Mouse (Mus musculus) hindbrain, embryonic 14.5 days (tissue): ENCODE data around the gene Sec22b. TPM values are rescaled to one million over a fixed set of nuclear protein-coding genes. Genes with fewer than 3 reads are reported as not detected.

Experiments used
- ATAC-seq: fragments of 200-750 bp; cut with Nextera tagmentation; 2 replicates; pipeline ENCODE4 v1.8.0; 2017; ENCODE audit warnings: moderate number of reproducible peaks, mild to moderate bottlenecking, moderate TSS enrichment, moderate library complexity; ENCODE audit not compliant: low FRiP score
- DNase-seq: peaks from one replicate; pipeline ENCODE4 v3.0.0-alpha.2; 2015; ENCODE audit warnings: low spot score
- H3K27ac ChIP-seq: fragments of 300-500 bp; sonication (generic); 2 replicates; pipeline ENCODE4 v1.5.1; 2014; ENCODE audit warnings: mild to moderate bottlenecking, moderate library complexity
- H3K27me3 ChIP-seq: fragments of 300-500 bp; sonication (generic); 2 replicates; pipeline ENCODE4 v1.6.1; 2014; ENCODE audit warnings: mild to moderate bottlenecking, low read length, mixed read lengths; ENCODE audit not compliant: control insufficient read depth, insufficient read depth
- H3K36me3 ChIP-seq: fragments of 300-500 bp; sonication (generic); replicated peaks from 2 replicates; pipeline ENCODE4 v1.6.1; 2014; ENCODE audit not compliant: control insufficient read depth, insufficient read depth
- H3K4me1 ChIP-seq: fragments of 300-500 bp; sonication (generic); replicated peaks from 2 replicates; pipeline ENCODE4 v1.6.1; 2014; ENCODE audit warnings: antibody characterized with exemption, low read length, mixed read lengths; ENCODE audit not compliant: control insufficient read depth, insufficient read depth
- H3K4me2 ChIP-seq: fragments of 300-500 bp; sonication (generic); replicated peaks from 2 replicates; pipeline ENCODE4 v1.6.1; 2014; ENCODE audit warnings: mild to moderate bottlenecking, moderate library complexity
- H3K4me3 ChIP-seq: fragments of 300-500 bp; sonication (generic); replicated peaks from 2 replicates; pipeline ENCODE4 v1.5.1; 2014; ENCODE audit warnings: mild to moderate bottlenecking, low read length
- H3K9ac ChIP-seq: fragments of 300-500 bp; sonication (generic); 2 replicates; pipeline ENCODE4 v1.6.1; 2014
- H3K9me3 ChIP-seq: fragments of 300-500 bp; sonication (generic); 2 replicates; pipeline ENCODE4 v1.6.1; 2016; ENCODE audit warnings: low read length; ENCODE audit not compliant: control insufficient read depth
- WGBS: fragments of 180-500 bp; shearing (Covaris S2); extraction: QIAGEN DNeasy Blood & Tissue Kit; methylation state at CpG from one replicate; pipeline ENCODE4 v1.1.7; 2014; 5-methylcytosine and 5-hydroxymethylcytosine counted together
- polyA plus RNA-seq: library from polyadenylated mRNA; unstranded; fragments of >200 nt; fragmentation: Nextera tagmentation; extraction: Ambion mirVana; gene quantifications from 2 replicates; pipeline ENCODE4 v1.2.1, GENCODE M21; 2014

Sec22b gene
- polyA plus RNA-seq, 1 experiment from 2014 or later: 111 TPM

DNA sequence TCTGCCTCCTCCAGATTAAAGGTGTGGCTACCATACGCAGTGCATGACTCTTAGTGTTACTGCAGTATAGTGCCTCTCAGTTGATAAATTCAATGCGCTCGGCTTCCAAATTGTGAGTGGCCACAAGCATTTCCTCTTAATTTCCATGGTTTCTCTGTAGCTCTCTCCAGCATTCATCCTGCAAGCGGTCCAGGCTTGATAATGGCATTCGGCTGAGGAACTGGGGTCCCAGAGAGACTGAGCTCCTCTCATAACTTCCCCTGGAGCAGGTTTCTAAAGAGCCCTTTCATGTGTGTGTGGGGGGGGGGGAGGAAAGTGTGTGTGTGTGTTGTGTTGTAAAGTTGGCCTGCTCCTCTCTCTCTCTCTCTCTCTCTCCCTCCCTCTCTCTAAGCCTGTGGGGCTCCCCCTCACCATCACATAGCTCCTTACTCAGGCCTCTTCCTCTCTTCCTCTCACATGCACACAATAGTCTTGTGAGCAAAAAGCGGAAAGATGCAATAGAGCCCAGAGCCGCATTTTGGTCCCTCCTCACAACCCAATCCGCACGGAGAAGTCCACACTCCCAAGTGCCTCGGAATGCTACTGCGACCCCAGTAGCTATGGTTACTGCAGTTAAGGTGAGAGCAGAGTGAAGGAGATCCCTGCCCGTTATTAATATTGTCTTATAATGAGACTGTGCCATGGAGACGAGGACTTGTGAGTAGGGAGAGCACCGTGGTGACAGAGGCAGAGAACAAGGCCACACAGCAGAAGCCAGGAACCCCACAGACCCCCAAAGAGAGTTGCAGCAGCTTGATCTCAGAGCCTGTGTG, 60.0 kb downstream of the Sec22b start:
- Histone ChIP-seq H3K9ac (no peak overlapping the region), H3K27me3 (0 out of 2 replicates have a peak, but pooled peaks cover 3% of the 10 kb centered on the region), H3K27ac (no peak overlapping the region), H3K4me2 (no peak overlapping the region), H3K36me3 (no peaks in the 10 kb centered on the region), H3K4me3 (no peak overlapping the region), H3K4me1 (peaks cover 5% of the 10 kb centered on the region), H3K9me3 (no peaks in the 10 kb centered on the region)
- WGBS: 48% methylated on average over 14 of the region's 14 CpGs
- ATAC-seq (no peak), DNase-seq (no peak)

DNA sequence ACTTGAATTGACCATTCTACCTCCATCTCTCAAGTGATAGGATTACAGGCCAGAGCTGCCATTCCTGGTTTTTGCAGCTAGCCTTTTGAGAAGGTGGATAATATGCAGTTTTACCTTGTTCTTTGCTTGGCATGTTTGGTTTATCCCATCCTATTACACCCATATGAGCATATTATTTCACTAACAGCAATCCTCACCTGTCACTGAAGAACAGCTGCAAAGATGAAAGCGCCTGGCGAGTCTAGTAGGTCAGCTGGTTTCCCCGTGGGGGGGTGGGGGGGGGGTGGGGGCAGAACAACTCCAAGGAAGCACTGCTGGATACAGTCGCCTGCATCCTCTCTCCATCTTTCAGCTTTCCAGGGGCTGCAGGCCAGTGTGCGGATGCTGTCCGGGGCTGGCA, 61.0 kb downstream of the Sec22b start:
- H3K4me2 ChIP-seq: no peak overlapping the region
- no peaks in the 10 kb centered on the region for H3K9me3 ChIP-seq
- no peak overlapping the region for H3K27ac ChIP-seq
- no peak overlapping the region for H3K9ac ChIP-seq
- no peaks in the 10 kb centered on the region for H3K36me3 ChIP-seq
- H3K4me1 ChIP-seq: peaks cover 5% of the 10 kb centered on the region
- 78% methylated on average over 6 of the region's 6 CpGs for WGBS
- no peak overlapping the region for H3K4me3 ChIP-seq
- 0 out of 2 replicates have a peak, but pooled peaks cover 3% of the 10 kb centered on the region for H3K27me3 ChIP-seq
- no peak for DNase-seq
- no peak for ATAC-seq

DNA sequence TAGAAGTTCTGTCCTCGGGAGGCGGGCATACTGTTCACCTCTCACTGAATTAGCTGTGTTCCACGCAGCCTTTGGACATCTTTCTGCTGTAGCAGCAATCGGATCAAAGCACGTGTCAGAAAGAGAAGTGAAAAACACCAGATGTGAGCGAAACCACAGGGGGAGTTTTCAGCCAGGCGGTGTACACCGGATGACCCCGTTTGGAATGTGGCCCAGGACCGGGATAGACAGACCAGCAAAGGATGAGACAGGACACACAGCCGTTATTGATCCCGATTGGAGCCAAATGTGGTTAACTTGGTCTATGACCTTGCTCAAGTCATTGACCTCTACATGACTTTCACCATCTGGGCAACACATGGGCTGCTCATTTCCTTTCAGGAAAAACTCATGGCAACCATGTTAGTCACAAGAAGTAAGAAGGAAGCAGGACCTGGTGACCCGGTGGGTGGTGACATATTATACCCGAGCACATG, 63.9 kb downstream of the Sec22b start:
- DNase-seq (no peak), ATAC-seq (no peak)
- 83% methylated on average over 14 of the region's 14 CpGs for WGBS
- Histone ChIP-seq H3K4me2 (no peak overlapping the region), H3K4me1 (peaks cover 5% of the 10 kb centered on the region), H3K4me3 (no peak overlapping the region), H3K9me3 (no peaks in the 10 kb centered on the region), H3K27ac (no peak overlapping the region), H3K27me3 (no peaks in the 10 kb centered on the region), H3K9ac (no peak overlapping the region), H3K36me3 (no peaks in the 10 kb centered on the region)

DNA sequence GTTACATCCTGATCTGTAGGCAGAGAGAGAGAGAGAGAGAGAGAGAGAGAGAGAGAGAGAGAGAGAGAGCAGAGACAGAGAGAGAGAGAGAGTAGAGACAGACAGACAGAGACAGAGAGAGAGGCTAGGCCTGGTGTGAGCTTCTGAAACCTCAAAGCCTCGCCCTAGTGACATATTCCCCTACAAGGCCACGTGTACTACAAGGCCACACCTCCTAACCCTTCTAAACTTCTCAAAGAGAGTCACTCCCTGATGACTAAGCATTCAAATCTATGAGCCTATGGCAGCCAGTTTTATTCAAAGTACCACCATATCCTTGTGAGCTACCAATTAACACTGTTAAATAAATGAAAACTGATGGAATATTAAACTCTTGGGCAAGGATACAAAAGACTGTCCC, 66.6 kb downstream of the Sec22b start:
- WGBS: 51% methylated on average over 2 of the region's 2 CpGs

DNA sequence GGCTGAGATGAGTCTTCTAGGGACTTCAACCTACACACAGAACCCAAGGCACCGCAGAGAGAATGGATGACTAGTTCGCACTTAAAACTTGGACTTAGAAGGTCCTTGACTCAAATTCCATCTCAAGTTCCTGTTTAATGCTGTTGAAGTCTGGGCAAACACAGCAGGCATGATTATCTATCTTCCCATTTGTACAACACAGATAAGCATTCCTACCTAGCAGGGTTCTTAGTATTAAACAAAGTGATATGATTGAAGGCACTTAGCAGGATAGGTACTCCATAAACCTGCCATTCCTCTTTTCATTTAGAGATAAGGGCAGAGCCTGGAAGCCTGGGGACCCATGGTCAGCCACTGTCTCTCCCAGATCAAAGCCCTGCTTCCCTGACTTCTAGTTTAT, 67.2 kb downstream of the Sec22b start:
- H3K27ac ChIP-seq: no peak overlapping the region
- H3K9ac ChIP-seq: no peak overlapping the region
- H3K4me1 ChIP-seq: 0 out of 2 replicates have a peak, but pooled peaks cover 3% of the 10 kb centered on the region
- H3K36me3 ChIP-seq: no peaks in the 10 kb centered on the region
- H3K9me3 ChIP-seq: no peaks in the 10 kb centered on the region
- DNase-seq: no peak
- WGBS: 93% methylated on average over 2 of the region's 2 CpGs
- H3K27me3 ChIP-seq: no peaks in the 10 kb centered on the region
- ATAC-seq: no peak
- no peak overlapping the region for H3K4me2 ChIP-seq
- H3K4me3 ChIP-seq: no peak overlapping the region

More for the DNA sequence above, 66.6 kb downstream of the Sec22b start:
- Histone ChIP-seq H3K9ac (no peak overlapping the region), H3K9me3 (no peaks in the 10 kb centered on the region), H3K36me3 (no peaks in the 10 kb centered on the region), H3K4me1 (0 out of 2 replicates have a peak, but pooled peaks cover 3% of the 10 kb centered on the region), H3K27ac (no peak overlapping the region), H3K4me2 (no peak overlapping the region), H3K27me3 (no peaks in the 10 kb centered on the region), H3K4me3 (no peak overlapping the region)
- ATAC-seq: no peak
- no peak for DNase-seq

DNA sequence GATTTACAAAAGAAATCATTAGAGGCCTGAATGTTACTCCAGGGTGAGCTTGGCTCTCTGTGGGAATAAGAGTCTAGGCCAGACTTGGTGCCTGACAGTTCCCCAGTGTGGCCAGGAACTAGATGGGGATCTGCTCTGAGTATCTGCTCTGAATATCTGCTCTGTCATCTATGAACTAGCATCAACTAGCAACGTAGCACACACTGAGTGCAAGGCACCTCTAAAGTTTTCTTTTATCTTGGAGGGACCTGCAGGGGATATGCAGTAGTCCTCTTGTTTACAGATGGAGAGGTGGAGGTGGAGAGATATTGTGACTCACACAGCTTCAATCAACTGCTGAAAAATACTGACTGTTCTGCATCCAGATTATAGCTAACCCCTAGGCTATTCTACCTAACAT, 68.0 kb downstream of the Sec22b start:
- 0 out of 2 replicates have a peak, but pooled peaks cover 3% of the 10 kb centered on the region for H3K4me1 ChIP-seq
- WGBS: 71% methylated on average over 1 of the region's 1 CpGs
- no peaks in the 10 kb centered on the region for H3K27me3 ChIP-seq
- no peak overlapping the region for H3K9ac ChIP-seq
- no peak overlapping the region for H3K4me3 ChIP-seq
- H3K9me3 ChIP-seq: no peaks in the 10 kb centered on the region
- H3K36me3 ChIP-seq: no peaks in the 10 kb centered on the region
- H3K4me2 ChIP-seq: no peak overlapping the region
- ATAC-seq: no peak
- DNase-seq: no peak
- H3K27ac ChIP-seq: no peak overlapping the region

DNA sequence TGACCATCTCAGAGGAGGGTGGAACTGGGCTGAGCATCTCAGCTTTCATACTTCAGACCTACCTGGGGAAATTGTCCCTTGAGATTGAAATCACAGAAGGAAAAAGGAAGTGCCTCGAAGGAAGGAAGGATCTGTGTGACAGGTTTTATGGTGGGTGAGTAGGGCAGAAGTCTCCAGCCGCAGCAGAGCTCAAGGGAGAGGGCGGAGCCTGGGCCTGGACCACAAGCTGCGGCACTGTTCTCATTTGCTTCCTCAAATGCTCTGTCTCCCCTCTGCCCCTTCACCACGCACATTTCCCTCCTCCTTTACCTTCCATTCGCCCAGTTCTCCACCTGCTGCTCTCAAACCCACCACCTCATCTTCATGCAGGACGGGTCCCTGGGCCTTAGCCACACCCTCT, 70.1 kb downstream of the Sec22b start:
- ATAC-seq (no peak), DNase-seq (no peak)
- no peak overlapping the region for H3K4me2 ChIP-seq
- no peak overlapping the region for H3K9ac ChIP-seq
- WGBS: 21% methylated on average over 7 of the region's 7 CpGs
- H3K27me3 ChIP-seq: no peaks in the 10 kb centered on the region
- H3K4me3 ChIP-seq: no peak overlapping the region
- no peaks in the 10 kb centered on the region for H3K36me3 ChIP-seq
- H3K27ac ChIP-seq: no peak overlapping the region
- 0 out of 2 replicates have a peak, but pooled peaks cover 3% of the 10 kb centered on the region for H3K4me1 ChIP-seq
- H3K9me3 ChIP-seq: peaks cover 6% of the 10 kb centered on the region; the same call in 1 of the 2 replicates

DNA sequence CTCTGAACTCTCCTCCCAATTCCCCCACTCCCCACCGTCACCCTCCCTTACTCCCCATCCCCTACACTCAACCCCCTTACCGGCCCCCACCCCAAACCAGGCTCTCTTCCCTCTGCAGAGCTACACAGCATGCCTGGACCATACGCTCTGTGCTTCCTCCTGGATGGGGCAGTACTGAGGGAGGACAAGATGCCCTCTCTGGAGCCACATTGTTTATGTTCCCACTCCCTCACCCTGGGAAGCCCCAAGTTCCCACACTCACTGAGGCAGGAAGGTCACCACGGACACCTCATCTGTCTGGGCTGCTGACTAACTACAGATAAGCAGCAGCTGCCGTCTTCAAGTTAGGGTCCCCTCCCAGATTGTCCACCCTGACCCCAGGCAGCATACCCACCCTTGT, 71.2 kb downstream of the Sec22b start:
- H3K4me1 ChIP-seq: 0 out of 2 replicates have a peak, but pooled peaks cover 3% of the 10 kb centered on the region
- 64% methylated on average over 5 of the region's 5 CpGs for WGBS
- ATAC-seq (no peak), DNase-seq (no peak)
- peaks cover 6% of the 10 kb centered on the region; the same call in 1 of the 2 replicates for H3K9me3 ChIP-seq
- H3K4me2 ChIP-seq: no peak overlapping the region
- H3K27me3 ChIP-seq: no peaks in the 10 kb centered on the region
- no peak overlapping the region for H3K4me3 ChIP-seq
- no peak overlapping the region for H3K27ac ChIP-seq
- H3K36me3 ChIP-seq: no peaks in the 10 kb centered on the region
- H3K9ac ChIP-seq: no peak overlapping the region

DNA sequence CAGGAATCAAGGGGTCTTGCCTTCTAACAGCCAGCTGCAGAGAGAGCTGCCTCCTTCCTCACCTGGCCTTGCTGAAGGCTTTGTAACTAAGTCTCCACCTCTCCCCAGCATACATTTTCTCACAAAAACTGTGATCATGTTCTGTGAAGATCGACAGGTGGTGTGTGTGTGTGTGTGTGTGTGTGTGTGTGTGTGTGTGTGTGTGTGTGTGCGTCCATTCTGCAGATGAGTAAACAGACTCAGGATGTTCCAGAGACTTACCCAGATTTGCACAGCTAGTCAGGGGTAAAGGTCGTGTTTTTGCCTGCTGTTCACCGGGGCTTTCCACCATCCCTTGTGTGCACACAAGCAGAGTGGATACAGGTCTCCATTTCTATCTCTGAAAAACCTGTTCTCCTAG, 71.7 kb downstream of the Sec22b start:
- Histone ChIP-seq H3K4me3 (no peak overlapping the region), H3K4me1 (0 out of 2 replicates have a peak, but pooled peaks cover 3% of the 10 kb centered on the region), H3K4me2 (no peak overlapping the region), H3K27ac (no peak overlapping the region), H3K9me3 (peaks cover 6% of the 10 kb centered on the region; the same call in 1 of the 2 replicates), H3K9ac (no peak overlapping the region), H3K36me3 (no peaks in the 10 kb centered on the region), H3K27me3 (no peaks in the 10 kb centered on the region)
- no peak for DNase-seq
- ATAC-seq: no peak
- 79% methylated on average over 4 of the region's 4 CpGs for WGBS
